9 mouse cellular contexts compared by ENCODE assay signal in the genomic region with DNA sequence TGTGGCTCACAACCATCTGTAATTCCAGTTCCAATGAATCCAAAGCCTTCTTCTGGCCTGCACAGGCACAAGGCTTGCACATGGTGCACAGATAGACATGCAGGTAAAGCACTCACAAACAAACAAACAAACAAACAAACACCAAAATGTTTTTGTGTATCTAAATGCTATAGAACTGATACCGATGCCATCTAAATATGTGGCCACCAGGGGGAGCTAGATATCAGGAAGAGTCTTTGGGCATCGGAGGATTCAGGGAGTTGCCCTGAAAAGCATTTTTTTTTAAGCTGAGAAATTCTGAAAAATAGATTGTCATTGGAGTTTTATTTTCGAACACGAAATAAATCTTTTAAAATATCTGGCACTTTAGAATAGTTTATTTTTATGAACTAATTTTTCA. TPM values are rescaled to one million over a fixed set of nuclear protein-coding genes. Genes with fewer than 3 reads are reported as not detected.
DNase-seq lines count a peak whose midpoint lies in the region; ATAC-seq and TF ChIP-seq lines count a peak whose summit lies in the region.
"Had no signal": no experiment of that assay in that cellular context is flagged by ENCODE, and none has a peak within 500 bp of the region (broad histone marks: within the 10 kb centered on the region; RNA-seq: fewer than 3 reads in every experiment).

No protein-coding gene starts in this region.

- no peak overlapping the region for H3K9ac ChIP-seq in intestine, postnatal 0 days (ENCODE audit: low read depth, low read length)
- H3K9ac ChIP-seq in intestine, embryonic 15.5 days = no peak overlapping the region
- no peak overlapping the region for H3K9ac ChIP-seq in ES-E14 (ENCODE audit: insufficient read depth, low read depth, low read length, poor library complexity, severe bottlenecking)
- H3K9ac ChIP-seq in forebrain, embryonic 15.5 days (replicated peaks) = no peak overlapping the region
- H3K9ac ChIP-seq: embryonic facial prominence, embryonic 12.5 days had no signal

- H3K27me3 ChIP-seq in intestine, postnatal 0 days (replicated peaks; ENCODE audit: control insufficient read depth, insufficient read depth, low read length) = no peaks in the 10 kb centered on the region
- H3K27me3 ChIP-seq in intestine, embryonic 15.5 days (replicated peaks) = no peaks in the 10 kb centered on the region
- no peaks in the 10 kb centered on the region for H3K27me3 ChIP-seq in forebrain, embryonic 15.5 days
- H3K27me3 ChIP-seq: embryonic facial prominence, embryonic 12.5 days had no signal

- no peak overlapping the region for H3K4me3 ChIP-seq in intestine, postnatal 0 days (ENCODE audit: low read depth, low read length)
- no peak overlapping the region for H3K4me3 ChIP-seq in intestine, embryonic 15.5 days (replicated peaks)
- H3K4me3 ChIP-seq in ES-E14 (ENCODE audit: insufficient read depth in 1 of 2, low read depth in 1 of 2, low read length in 2 of 2, poor library complexity in 1 of 2, severe bottlenecking in 1 of 2) = no peak overlapping the region
- H3K4me3 ChIP-seq in forebrain, embryonic 15.5 days = no peak overlapping the region
- H3K4me3 ChIP-seq: embryonic facial prominence, embryonic 12.5 days had no signal

- H3K27ac ChIP-seq in intestine, postnatal 0 days (ENCODE audit: low read depth, low read length) = no peak overlapping the region
- H3K27ac ChIP-seq in intestine, embryonic 15.5 days = no peak overlapping the region
- H3K27ac ChIP-seq in ES-E14 (ENCODE audit: insufficient read depth, low read depth, low read length, poor library complexity, severe bottlenecking) = no peak overlapping the region
- no peak overlapping the region for H3K27ac ChIP-seq in forebrain, embryonic 15.5 days (replicated peaks)
- H3K27ac ChIP-seq: embryonic facial prominence, embryonic 12.5 days had no signal

- H3K4me1 ChIP-seq in intestine, postnatal 0 days (replicated peaks; ENCODE audit: control insufficient read depth, insufficient read depth, low read length) = no peaks in the 10 kb centered on the region
- no peaks in the 10 kb centered on the region for H3K4me1 ChIP-seq in intestine, embryonic 15.5 days (replicated peaks)
- 0 out of 4 replicates have a peak, but pooled peaks cover 0 to 2% of the 10 kb centered on the region in 2 experiments for H3K4me1 ChIP-seq in ES-E14 (ENCODE audit: control insufficient read depth in 2 of 2, insufficient read depth in 2 of 2, low read length in 2 of 2, poor library complexity in 1 of 2)
- H3K4me1 ChIP-seq in forebrain, embryonic 15.5 days = no peaks in the 10 kb centered on the region
- H3K4me1 ChIP-seq: embryonic facial prominence, embryonic 12.5 days had no signal

- peak; percentile 83 for TF ChIP-seq CTCF in intestine, postnatal 0 days (IDR thresholded peaks at IDR 0.05; ENCODE audit: low read depth)

- 11% methylated on average over 4 of the region's 4 CpGs for WGBS in intestine, postnatal 0 days
- WGBS in intestine, embryonic 15.5 days = 18% methylated on average over 4 of the region's 4 CpGs
- 12% methylated on average over 4 of the region's 4 CpGs for WGBS in forebrain, embryonic 15.5 days

- no peak overlapping the region for H3K4me2 ChIP-seq in intestine, postnatal 0 days (replicated peaks; ENCODE audit: low read depth)
- H3K4me2 ChIP-seq in intestine, embryonic 15.5 days (replicated peaks) = no peak overlapping the region
- no peak overlapping the region for H3K4me2 ChIP-seq in forebrain, embryonic 15.5 days (replicated peaks)
- H3K4me2 ChIP-seq: embryonic facial prominence, embryonic 12.5 days had no signal

- in situ Hi-C loops in ES-E14 (cut with MboI; ENCODE audit: low sequenced_read_pairs in 2 of 2, unreplicated experiment in 2 of 2) = loop anchor here in 1 of 2 experiments (10.0 kb wide), 1 partner anchor 132 kb away; no protein-coding TSS in a partner anchor

- no peaks in the 10 kb centered on the region for H3K9me3 ChIP-seq in intestine, postnatal 0 days (ENCODE audit: control insufficient read depth)
- no peaks in the 10 kb centered on the region for H3K9me3 ChIP-seq in intestine, embryonic 15.5 days
- no peaks in the 10 kb centered on the region for H3K9me3 ChIP-seq in ES-E14 (ENCODE audit: control insufficient read depth, insufficient read depth, low read depth, low read length)
- no peaks in the 10 kb centered on the region for H3K9me3 ChIP-seq in forebrain, embryonic 15.5 days
- H3K9me3 ChIP-seq: embryonic facial prominence, embryonic 12.5 days had no signal

- H3K36me3 ChIP-seq in intestine, postnatal 0 days (ENCODE audit: control insufficient read depth, insufficient read depth) = no peaks in the 10 kb centered on the region
- H3K36me3 ChIP-seq in intestine, embryonic 15.5 days = no peaks in the 10 kb centered on the region
- H3K36me3 ChIP-seq in ES-E14 (ENCODE audit: control insufficient read depth, insufficient read depth, low read length, poor library complexity, severe bottlenecking) = no peaks in the 10 kb centered on the region
- H3K36me3 ChIP-seq in forebrain, embryonic 15.5 days = no peaks in the 10 kb centered on the region
- H3K36me3 ChIP-seq: embryonic facial prominence, embryonic 12.5 days had no signal

- ATAC-seq in intestine, postnatal 0 days = no peak
- no peak for ATAC-seq in intestine, embryonic 15.5 days
- ATAC-seq in forebrain, embryonic 15.5 days (replicated peaks) = 0 out of 2 replicates have a peak, but pooled peaks have one; percentile 29

- peak; percentile 68 for DNase-seq in ES-E14 (ENCODE audit: low read depth, low spot score)
- DNase-seq in c-Kit-positive CD71-positive TER-119-positive erythroid progenitor cells, embryonic 14.5 days (ENCODE audit: low spot score) = peak; percentile 74
- peak; percentile 71 to 77 for DNase-seq in kidney, postnatal 4 days
- DNase-seq in lung, postnatal 10 days = peak; percentile 68
- peak; percentile 43 to 79 for DNase-seq in spleen, postnatal 4 days (ENCODE audit: low spot score in 2 of 2)

TF ChIP-seq in ES-E14, 5 proteins besides CTCF, POLR2A, EP300 and RAD21:
- TF ChIP-seq ZC3H11A (IDR thresholded peaks at IDR 0.05; ENCODE audit: borderline replicate concordance, low read depth, low read length) (peak; percentile 44; the same call in 1 of the 2 replicates), CHD2 (IDR thresholded peaks at IDR 0.05; ENCODE audit: low read depth, low read length) (no peak), MAFK (IDR thresholded peaks at IDR 0.05; ENCODE audit: insufficient read depth, low read depth, low read length) (no peak), ZNF384 (IDR thresholded peaks at IDR 0.05; ENCODE audit: low read depth, low read length) (peak; percentile 65)
TF ChIP-seq in ES-E14: peak in this region for 2.

RNA-seq across cellular contexts. Expression of gene Etfdh, which starts 43.8 kb away (rescaled TPM):
- 111 and 112 TPM in 2 replicates for polyA plus RNA-seq in intestine, postnatal 0 days (2015; fragmentation: Nextera tagmentation; extraction: Ambion mirVana)
- polyA plus RNA-seq in intestine, embryonic 15.5 days (2015; fragmentation: Nextera tagmentation; extraction: Ambion mirVana) = 87.5 and 88.0 TPM in 2 replicates
- 17.3 and 19.5 TPM in 2 replicates for total RNA-seq in ES-E14 (2012; rRNA removed)
- 40.2 and 42.6 TPM in 2 replicates for polyA plus RNA-seq in forebrain, embryonic 15.5 days (2015; fragmentation: Nextera tagmentation; extraction: Ambion mirVana)

RNA-seq across cellular contexts. Expression of gene 4930579G24Rik, which starts 44.2 kb away (rescaled TPM):
- polyA plus RNA-seq in intestine, postnatal 0 days (2015; fragmentation: Nextera tagmentation; extraction: Ambion mirVana) = 7.6 and 8.9 TPM in 2 replicates
- polyA plus RNA-seq in intestine, embryonic 15.5 days (2015; fragmentation: Nextera tagmentation; extraction: Ambion mirVana) = 19.9 and 22.5 TPM in 2 replicates
- total RNA-seq in ES-E14 (2012; rRNA removed) = 4.9 and 6.2 TPM in 2 replicates
- polyA plus RNA-seq in forebrain, embryonic 15.5 days (2015; fragmentation: Nextera tagmentation; extraction: Ambion mirVana) = 9.6 and 11.1 TPM in 2 replicates
